Mouse (Mus musculus): Measurements from ENCODE around the gene Rnf149. TPM values are rescaled to one million over a fixed set of nuclear protein-coding genes. Genes with fewer than 3 reads are reported as not detected.

Gene Rnf149
- total and polyA plus RNA-seq, 2 experiments from 2014 or later = 14.5 to 22.3 TPM

DNA sequence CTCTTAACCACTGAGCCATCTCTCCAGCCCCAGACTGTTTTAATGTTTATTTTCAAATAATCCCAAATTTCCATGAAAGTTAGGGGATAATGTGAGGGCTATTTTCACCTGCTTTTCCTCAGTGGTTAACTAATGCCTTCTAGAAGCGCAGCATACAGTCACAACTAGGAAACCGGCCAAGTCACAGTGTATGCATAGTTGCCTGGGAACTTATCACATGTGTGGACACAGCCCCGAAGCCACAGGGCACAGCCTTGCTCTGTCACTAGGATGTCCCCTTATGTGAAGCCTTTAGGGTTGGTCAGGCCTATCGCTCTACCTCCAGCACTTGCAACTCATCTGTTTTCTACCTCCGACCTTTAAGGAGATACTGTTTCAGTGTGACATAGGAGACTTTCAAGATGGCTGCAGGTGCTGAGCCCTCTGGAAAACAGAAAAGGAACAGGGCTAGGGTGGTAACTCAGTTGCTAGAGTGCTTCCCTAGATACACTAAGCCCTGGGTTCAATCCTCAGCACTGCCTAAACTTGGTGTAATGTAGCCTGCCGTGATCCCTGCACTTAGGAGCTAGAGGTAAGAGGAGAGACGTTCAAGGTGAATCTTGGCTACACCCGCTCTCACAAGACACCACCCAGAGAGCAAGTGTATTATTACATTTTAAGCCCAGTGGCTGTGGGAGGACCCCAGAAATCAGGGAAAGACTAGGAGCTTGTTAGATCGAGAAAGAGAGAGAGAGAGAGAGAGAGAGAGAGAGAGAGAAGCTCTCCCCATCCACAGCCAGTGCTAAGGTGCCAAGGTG is 50.6 kb downstream of the Rnf149 start:
- no peak for TF ChIP-seq CTCF (IDR thresholded peaks at IDR 0.05; ENCODE audit: low read depth)
- DNase-seq (ENCODE audit: low spot score) (no peak), ATAC-seq (no peak)
- Histone ChIP-seq H3K4me3 (ENCODE audit: low read length) (no peak overlapping the region), H3K4me2 (ENCODE audit: low read depth, low read length) (no peak overlapping the region), H3K27me3 (ENCODE audit: insufficient read depth, low read length) (no peaks in the 10 kb centered on the region), H3K4me1 (ENCODE audit: insufficient read depth, low read length) (no peaks in the 10 kb centered on the region), H3K27ac (no peak overlapping the region), H3K36me3 (ENCODE audit: insufficient read depth, low read length) (no peaks in the 10 kb centered on the region), H3K9ac (replicated peaks; ENCODE audit: low read length) (no peak overlapping the region), H3K9me3 (ENCODE audit: low read length) (no peaks in the 10 kb centered on the region)
- 81% methylated on average over 9 of the region's 9 CpGs for WGBS

DNA sequence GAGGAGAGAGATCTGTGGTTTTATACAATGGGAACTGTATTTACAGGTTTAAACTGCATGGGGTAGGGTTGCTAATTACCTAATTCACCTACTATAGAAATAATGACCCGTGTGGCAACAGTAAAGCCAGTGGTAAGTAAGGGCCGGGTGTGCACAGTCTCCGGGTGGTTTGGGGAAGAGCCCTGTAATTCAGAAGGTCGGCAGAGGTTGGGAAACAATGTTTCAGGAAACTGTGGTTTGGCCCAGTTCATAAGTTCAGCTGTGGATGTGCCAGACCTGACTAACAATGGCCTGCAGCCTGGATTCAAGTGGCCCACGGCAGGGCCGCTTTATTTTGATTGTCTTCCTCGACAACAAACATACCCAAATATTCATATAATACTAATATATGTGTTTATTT is 51.4 kb downstream of the Rnf149 start:
- Histone ChIP-seq H3K36me3 (ENCODE audit: insufficient read depth, low read length) (no peaks in the 10 kb centered on the region), H3K27ac (no peak overlapping the region), H3K9ac (replicated peaks; ENCODE audit: low read length) (no peak overlapping the region), H3K4me3 (ENCODE audit: low read length) (no peak overlapping the region), H3K9me3 (ENCODE audit: low read length) (no peaks in the 10 kb centered on the region), H3K4me2 (ENCODE audit: low read depth, low read length) (no peak overlapping the region), H3K27me3 (ENCODE audit: insufficient read depth, low read length) (no peaks in the 10 kb centered on the region), H3K4me1 (ENCODE audit: insufficient read depth, low read length) (no peaks in the 10 kb centered on the region)
- no peak for TF ChIP-seq CTCF (IDR thresholded peaks at IDR 0.05; ENCODE audit: low read depth)
- WGBS = 87% methylated on average over 7 of the region's 7 CpGs
- ATAC-seq = no peak
- DNase-seq (ENCODE audit: low spot score) = no peak

DNA sequence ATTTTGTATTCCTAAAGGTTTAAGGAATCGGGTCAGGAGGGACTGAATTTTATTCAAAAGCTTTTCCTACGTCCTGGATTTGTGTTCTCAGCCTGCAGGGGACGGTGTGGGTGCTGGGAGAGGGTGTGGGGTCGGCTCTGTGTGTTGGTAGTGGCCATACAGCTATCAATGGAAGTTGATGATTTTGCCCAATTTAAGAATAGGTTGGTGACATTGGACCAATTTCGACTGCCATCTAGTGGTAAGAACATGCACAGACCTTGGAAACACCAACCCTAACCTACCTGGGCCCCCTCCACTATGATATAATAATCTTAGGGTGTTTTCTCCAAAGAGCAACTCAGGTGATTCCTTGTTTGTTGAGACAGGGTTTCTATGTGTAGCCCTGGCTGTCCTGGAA is 54.7 kb downstream of the Rnf149 start:
- H3K4me1 ChIP-seq (ENCODE audit: insufficient read depth, low read length) = no peaks in the 10 kb centered on the region
- 28% methylated on average over 5 of the region's 5 CpGs for WGBS
- ATAC-seq (peak; percentile 47; the same call in 1 of the 2 replicates), DNase-seq (ENCODE audit: low spot score) (peak; percentile 79)
- H3K9ac ChIP-seq (replicated peaks; ENCODE audit: low read length) = no peak overlapping the region
- H3K27ac ChIP-seq = no peak overlapping the region
- no peaks in the 10 kb centered on the region for H3K27me3 ChIP-seq (ENCODE audit: insufficient read depth, low read length)
- H3K4me2 ChIP-seq (ENCODE audit: low read depth, low read length) = no peak overlapping the region
- no peak overlapping the region for H3K4me3 ChIP-seq (ENCODE audit: low read length)
- H3K9me3 ChIP-seq (ENCODE audit: low read length) = no peaks in the 10 kb centered on the region
- H3K36me3 ChIP-seq (ENCODE audit: insufficient read depth, low read length) = no peaks in the 10 kb centered on the region
- peak; percentile 81 for TF ChIP-seq CTCF (IDR thresholded peaks at IDR 0.05; ENCODE audit: low read depth)

DNA sequence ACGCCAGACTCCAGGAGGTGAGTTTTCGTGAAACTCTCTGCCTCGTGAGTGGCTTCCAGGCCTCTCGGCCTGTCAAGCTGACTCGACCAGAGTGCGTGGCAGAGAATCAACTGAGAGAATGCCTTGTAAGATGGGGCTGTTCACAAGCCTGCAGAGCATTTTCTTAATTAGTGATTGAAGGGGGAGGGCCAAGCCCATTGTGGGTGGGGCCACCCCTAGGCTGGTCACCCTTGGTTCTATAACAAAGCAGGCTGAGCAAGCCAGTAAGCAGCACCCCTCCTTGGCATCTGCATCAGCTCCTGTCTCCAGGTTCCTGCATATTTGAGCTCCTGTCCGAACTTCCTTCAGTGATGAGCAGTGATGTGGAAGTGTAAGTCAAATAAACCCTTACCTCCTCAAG is 55.9 kb downstream of the Rnf149 start:
- DNase-seq (ENCODE audit: low spot score) = no peak
- Histone ChIP-seq H3K9ac (replicated peaks; ENCODE audit: low read length) (no peak overlapping the region), H3K36me3 (ENCODE audit: insufficient read depth, low read length) (no peaks in the 10 kb centered on the region), H3K4me2 (ENCODE audit: low read depth, low read length) (no peak overlapping the region), H3K4me3 (ENCODE audit: low read length) (no peak overlapping the region), H3K4me1 (ENCODE audit: insufficient read depth, low read length) (no peaks in the 10 kb centered on the region), H3K27ac (no peak overlapping the region), H3K9me3 (ENCODE audit: low read length) (no peaks in the 10 kb centered on the region), H3K27me3 (ENCODE audit: insufficient read depth, low read length) (no peaks in the 10 kb centered on the region)
- no peak for ATAC-seq
- WGBS = 96% methylated on average over 7 of the region's 7 CpGs
- no peak for TF ChIP-seq CTCF (IDR thresholded peaks at IDR 0.05; ENCODE audit: low read depth)

DNA sequence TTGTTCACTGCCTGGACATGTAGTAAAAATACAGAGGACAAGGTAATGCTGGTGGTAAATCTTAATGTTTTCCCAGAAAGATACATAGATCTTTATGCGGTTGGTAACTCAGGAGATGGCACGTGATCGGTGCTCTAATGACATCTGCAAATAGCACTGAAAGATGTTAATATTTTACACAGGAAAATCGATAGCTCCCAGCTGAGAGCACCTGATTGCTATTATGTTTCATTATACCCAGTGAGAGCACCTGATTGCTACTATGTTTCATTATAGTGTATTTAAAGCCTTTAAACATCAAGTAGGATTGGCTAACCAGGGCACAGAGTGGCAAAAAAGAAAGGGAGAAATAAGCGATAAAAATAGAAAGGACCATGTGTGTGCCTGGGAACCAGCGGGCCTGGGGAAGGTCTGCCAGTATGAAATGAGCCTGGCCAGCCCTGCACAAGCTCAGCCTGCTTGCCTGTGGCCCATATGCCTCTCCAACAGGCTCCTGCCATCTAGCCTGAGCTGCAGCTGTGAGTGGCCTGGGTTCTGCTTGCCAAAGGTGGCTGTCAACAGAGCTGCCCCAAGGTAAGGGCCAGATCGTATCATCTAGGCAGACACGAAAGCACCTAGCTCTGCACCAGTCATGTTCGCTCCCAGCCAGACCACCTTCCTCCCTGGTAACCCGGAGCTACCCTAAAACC is 61.8 kb downstream of the Rnf149 start:
- Histone ChIP-seq H3K4me2 (ENCODE audit: low read depth, low read length) (no peak overlapping the region), H3K4me1 (ENCODE audit: insufficient read depth, low read length) (no peaks in the 10 kb centered on the region), H3K9me3 (ENCODE audit: low read length) (no peaks in the 10 kb centered on the region), H3K27ac (no peak overlapping the region), H3K4me3 (ENCODE audit: low read length) (no peak overlapping the region), H3K9ac (replicated peaks; ENCODE audit: low read length) (no peak overlapping the region), H3K36me3 (ENCODE audit: insufficient read depth, low read length) (no peaks in the 10 kb centered on the region), H3K27me3 (ENCODE audit: insufficient read depth, low read length) (no peaks in the 10 kb centered on the region)
- ATAC-seq (no peak; the same call in 1 of the 2 replicates), DNase-seq (ENCODE audit: low spot score) (no peak)
- TF ChIP-seq CTCF (IDR thresholded peaks at IDR 0.05; ENCODE audit: low read depth) = no peak
- 73% methylated on average over 10 of the region's 10 CpGs for WGBS

DNA sequence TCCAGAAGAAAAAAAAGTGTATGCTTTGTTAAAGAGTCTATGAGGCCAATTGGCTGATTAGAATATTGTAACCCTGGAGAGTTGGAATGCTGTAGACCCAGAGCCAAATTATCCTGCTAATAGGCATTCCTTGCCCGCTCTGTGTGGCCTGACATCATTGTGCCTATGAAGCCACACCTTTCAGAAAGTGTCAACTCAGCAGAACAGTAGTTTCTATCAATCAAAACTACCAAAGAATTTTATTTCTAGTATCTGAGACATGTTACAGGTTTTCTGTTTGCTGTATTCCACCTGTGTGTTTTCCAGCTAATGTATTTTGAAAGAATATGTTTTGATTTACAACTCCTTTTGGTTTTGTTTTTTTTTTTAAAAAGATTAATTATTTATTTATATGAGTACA is 65.0 kb downstream of the Rnf149 start:
- no peaks in the 10 kb centered on the region for H3K27me3 ChIP-seq (ENCODE audit: insufficient read depth, low read length)
- H3K27ac ChIP-seq = no peak overlapping the region
- no peaks in the 10 kb centered on the region for H3K4me1 ChIP-seq (ENCODE audit: insufficient read depth, low read length)
- H3K9me3 ChIP-seq (ENCODE audit: low read length) = no peaks in the 10 kb centered on the region
- H3K4me2 ChIP-seq (ENCODE audit: low read depth, low read length) = no peak overlapping the region
- H3K9ac ChIP-seq (replicated peaks; ENCODE audit: low read length) = no peak overlapping the region
- no peak for ATAC-seq
- WGBS = 63% methylated on average over 1 of the region's 1 CpGs
- DNase-seq (ENCODE audit: low spot score) = no peak
- H3K36me3 ChIP-seq (ENCODE audit: insufficient read depth, low read length) = no peaks in the 10 kb centered on the region
- TF ChIP-seq CTCF (IDR thresholded peaks at IDR 0.05; ENCODE audit: low read depth) = no peak
- no peak overlapping the region for H3K4me3 ChIP-seq (ENCODE audit: low read length)

DNA sequence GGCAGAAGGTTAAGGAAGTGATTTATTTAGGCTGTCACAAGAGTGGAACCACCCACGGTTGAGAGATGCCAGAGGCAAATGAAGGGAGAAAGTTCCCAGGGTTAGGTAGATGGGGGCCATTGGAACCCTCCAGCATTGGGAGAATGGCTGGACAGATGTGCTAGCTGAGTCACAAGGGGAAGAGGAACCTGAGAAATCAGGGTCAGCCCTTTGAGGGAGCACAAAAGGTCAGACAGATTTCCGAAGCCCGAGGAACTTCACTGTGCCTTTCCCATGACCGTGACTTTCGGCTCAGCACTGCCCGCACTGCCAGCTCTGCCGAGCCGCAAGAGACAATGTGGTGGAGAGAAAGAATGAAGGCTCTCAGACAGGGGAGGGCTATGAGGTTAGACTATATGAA is 65.4 kb downstream of the Rnf149 start:
- no peak overlapping the region for H3K9ac ChIP-seq (replicated peaks; ENCODE audit: low read length)
- H3K27ac ChIP-seq = no peak overlapping the region
- H3K27me3 ChIP-seq (ENCODE audit: insufficient read depth, low read length) = no peaks in the 10 kb centered on the region
- 71% methylated on average over 8 of the region's 8 CpGs for WGBS
- no peak for TF ChIP-seq CTCF (IDR thresholded peaks at IDR 0.05; ENCODE audit: low read depth)
- no peak for DNase-seq (ENCODE audit: low spot score)
- H3K4me1 ChIP-seq (ENCODE audit: insufficient read depth, low read length) = no peaks in the 10 kb centered on the region
- H3K9me3 ChIP-seq (ENCODE audit: low read length) = no peaks in the 10 kb centered on the region
- H3K4me3 ChIP-seq (ENCODE audit: low read length) = no peak overlapping the region
- ATAC-seq = no peak
- no peaks in the 10 kb centered on the region for H3K36me3 ChIP-seq (ENCODE audit: insufficient read depth, low read length)
- H3K4me2 ChIP-seq (ENCODE audit: low read depth, low read length) = no peak overlapping the region
